Mouse (Mus musculus): ENCODE data around the gene Hist1h3c. TPM values are rescaled to one million over a fixed set of nuclear protein-coding genes. Genes with fewer than 3 reads are reported as not detected.
"Not testable (repeated sequence)": the region's sequence is repeated elsewhere in the genome, so short reads cannot be mapped to it uniquely, and the experiment has no call there.

The Hist1h3c gene
- polyA plus RNA-seq, 2 experiments from 2014 or later: 1.3 TPM; not detected in 1

GRCm38 (mm10) chr13:23739069-23739921, 6.1 kb downstream of the Hist1h3c start:
- peak; percentile 80 for ATAC-seq

- ATAC-seq: peak; percentile 70
Measured at GRCm38 (mm10) chr13:23738677-23739068, 6.7 kb downstream of the Hist1h3c start, which contains the start of gene Hist1h1c. Gene Hist1h1c (plus strand): TSS chr13:23738808.

- ATAC-seq: no peak
Measured at GRCm38 (mm10) chr13:23738041-23738440, 7.4 kb downstream of the Hist1h3c start.

GRCm38 (mm10) chr13:23737091-23737490, 8.3 kb downstream of the Hist1h3c start:
- ATAC-seq: no peak

- peak; percentile 92 for ATAC-seq
Measured at GRCm38 (mm10) chr13:23732156-23732804, 13.1 kb downstream of the Hist1h3c start.

GRCm38 (mm10) chr13:23730479-23730878, 14.9 kb downstream of the Hist1h3c start:
- ATAC-seq: no peak

- no peak for ATAC-seq
Measured at GRCm38 (mm10) chr13:23729706-23730105, 15.7 kb downstream of the Hist1h3c start.

GRCm38 (mm10) chr13:23729192-23729525, 16.2 kb downstream of the Hist1h3c start:
- no peak for ATAC-seq

- ATAC-seq: no peak
Measured at GRCm38 (mm10) chr13:23728472-23729191, 16.8 kb downstream of the Hist1h3c start.

- ATAC-seq: no peak
Measured at GRCm38 (mm10) chr13:23725213-23725612, 20.2 kb downstream of the Hist1h3c start.

- no peak for ATAC-seq
Measured at GRCm38 (mm10) chr13:23724239-23724638, 21.2 kb downstream of the Hist1h3c start.

GRCm38 (mm10) chr13:23717593-23718245, 27.7 kb downstream of the Hist1h3c start:
- ATAC-seq: not testable (repeated sequence)

- ATAC-seq: no peak
Measured at GRCm38 (mm10) chr13:23717176-23717575, 28.2 kb downstream of the Hist1h3c start.

- no peak for ATAC-seq
Measured at GRCm38 (mm10) chr13:23716261-23717042, 28.9 kb downstream of the Hist1h3c start.

GRCm38 (mm10) chr13:23710374-23711089, 34.9 kb downstream of the Hist1h3c start, which contains the start of gene Hfe:
Gene Hfe (minus strand): TSS chr13:23710854.
- peak; percentile 92 for ATAC-seq

- ATAC-seq: peak; percentile 30
Measured at GRCm38 (mm10) chr13:23709714-23710373, 35.6 kb downstream of the Hist1h3c start.

- no peak for ATAC-seq
Measured at GRCm38 (mm10) chr13:23708654-23709053, 36.7 kb downstream of the Hist1h3c start.

GRCm38 (mm10) chr13:23708041-23708440, 37.4 kb downstream of the Hist1h3c start:
- no peak for ATAC-seq

GRCm38 (mm10) chr13:23706771-23707170, 38.6 kb downstream of the Hist1h3c start:
- no peak for ATAC-seq

- no peak for ATAC-seq
Measured at GRCm38 (mm10) chr13:23705751-23706356, 39.5 kb downstream of the Hist1h3c start.

All from CD4-positive, CD25-positive, alpha-beta regulatory T cell, adult 4 months (primary cell).